Mouse (Mus musculus): ENCODE data around the gene Scaf4.
"Not testable (repeated sequence)": the region's sequence is repeated elsewhere in the genome, so short reads cannot be mapped to it uniquely, and the experiment has no call there.

The Scaf4 gene

GRCm38 (mm10) chr16:90291675-90292074 lies 7.4 kb upstream of the Scaf4 start:
- DNase-seq (ENCODE audit: low read depth, low spot score), result no peak

- DNase-seq (ENCODE audit: low read depth, low spot score), result no peak
Observed at GRCm38 (mm10) chr16:90290962-90291361, 6.7 kb upstream of the Scaf4 start.

GRCm38 (mm10) chr16:90284916-90285315 lies 613 bp upstream of the Scaf4 start:
- no peak for DNase-seq (ENCODE audit: low read depth, low spot score)

GRCm38 (mm10) chr16:90283266-90283904 lies 918 bp downstream of the Scaf4 start:
- no peak for DNase-seq (ENCODE audit: low read depth, low spot score)

GRCm38 (mm10) chr16:90282620-90283265 lies 1.6 kb downstream of the Scaf4 start:
- DNase-seq (ENCODE audit: low read depth, low spot score), result no peak

- DNase-seq (ENCODE audit: low read depth, low spot score), result no peak
Observed at GRCm38 (mm10) chr16:90281406-90281805, 2.9 kb downstream of the Scaf4 start.

- DNase-seq (ENCODE audit: low read depth, low spot score), result no peak
Observed at GRCm38 (mm10) chr16:90280989-90281388, 3.3 kb downstream of the Scaf4 start.

DNA sequence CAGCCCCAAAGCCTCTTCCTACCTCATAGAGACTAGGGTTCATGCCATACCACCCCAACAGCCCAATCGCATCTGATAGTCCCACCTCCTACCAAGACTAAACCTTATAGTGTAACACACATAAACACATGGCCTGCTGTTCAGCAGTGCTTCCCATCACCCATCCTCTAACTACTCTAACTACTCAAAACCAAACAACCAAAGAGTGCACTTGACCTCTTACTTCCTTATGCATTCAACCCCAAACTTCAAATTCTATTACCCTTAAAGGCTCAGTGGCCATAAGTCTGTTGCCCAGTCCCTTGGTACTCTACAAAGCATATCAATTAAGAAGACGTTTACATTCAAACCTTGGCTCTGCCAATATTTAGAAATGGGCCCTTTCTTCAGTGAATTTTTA lies 3.8 kb downstream of the Scaf4 start:
- no peak for DNase-seq (ENCODE audit: low read depth, low spot score)

GRCm38 (mm10) chr16:90279058-90279457 lies 5.2 kb downstream of the Scaf4 start:
- DNase-seq (ENCODE audit: low read depth, low spot score), result no peak

GRCm38 (mm10) chr16:90275521-90275920 lies 8.8 kb downstream of the Scaf4 start:
- no peak for DNase-seq (ENCODE audit: low read depth, low spot score)

GRCm38 (mm10) chr16:90266581-90266980 lies 17.7 kb downstream of the Scaf4 start:
- DNase-seq (ENCODE audit: low read depth, low spot score), result no peak

- DNase-seq (ENCODE audit: low read depth, low spot score), result no peak
Observed at GRCm38 (mm10) chr16:90265106-90265505, 19.2 kb downstream of the Scaf4 start.

DNA sequence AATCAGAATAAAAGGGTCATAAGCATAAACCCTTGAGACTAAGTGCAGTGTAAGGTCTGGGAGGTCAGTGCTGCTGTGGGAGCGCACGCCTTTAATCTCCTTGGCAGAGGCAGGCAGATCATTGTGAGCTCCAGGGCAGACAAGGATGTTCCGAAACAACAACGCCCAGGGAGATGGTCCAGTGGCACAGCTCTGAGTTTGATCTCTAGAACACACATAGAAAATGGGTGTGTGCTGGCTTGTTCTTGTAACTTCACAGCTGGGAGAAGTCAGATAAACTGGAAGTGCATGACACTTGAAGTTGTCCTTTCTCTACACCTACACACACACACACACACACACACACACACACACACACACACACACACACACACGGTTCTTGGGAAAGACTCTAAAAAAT lies 20.3 kb downstream of the Scaf4 start:
- no peak for DNase-seq (ENCODE audit: low read depth, low spot score)

DNA sequence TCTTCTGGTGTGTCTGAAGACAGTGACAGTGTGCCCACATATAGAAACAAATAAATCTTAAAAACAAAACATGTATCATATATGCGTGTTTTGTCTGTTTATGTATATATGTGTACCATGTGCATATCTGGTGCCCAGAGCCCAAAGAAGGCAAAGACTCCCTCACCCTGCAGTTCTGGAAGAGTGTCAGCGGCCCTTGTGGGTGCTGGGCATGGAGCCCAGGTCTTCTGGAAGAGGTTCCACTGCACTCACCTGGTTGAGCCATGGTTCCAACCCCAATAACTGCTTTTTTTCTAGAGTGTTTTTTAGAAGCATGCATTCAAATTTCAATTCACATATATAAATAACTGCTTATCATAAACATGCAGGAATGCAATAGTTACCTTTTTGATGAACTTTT lies 22.5 kb downstream of the Scaf4 start:
- DNase-seq (ENCODE audit: low read depth, low spot score), result no peak

GRCm38 (mm10) chr16:90260097-90260496 lies 24.2 kb downstream of the Scaf4 start:
- no peak for DNase-seq (ENCODE audit: low read depth, low spot score)

DNA sequence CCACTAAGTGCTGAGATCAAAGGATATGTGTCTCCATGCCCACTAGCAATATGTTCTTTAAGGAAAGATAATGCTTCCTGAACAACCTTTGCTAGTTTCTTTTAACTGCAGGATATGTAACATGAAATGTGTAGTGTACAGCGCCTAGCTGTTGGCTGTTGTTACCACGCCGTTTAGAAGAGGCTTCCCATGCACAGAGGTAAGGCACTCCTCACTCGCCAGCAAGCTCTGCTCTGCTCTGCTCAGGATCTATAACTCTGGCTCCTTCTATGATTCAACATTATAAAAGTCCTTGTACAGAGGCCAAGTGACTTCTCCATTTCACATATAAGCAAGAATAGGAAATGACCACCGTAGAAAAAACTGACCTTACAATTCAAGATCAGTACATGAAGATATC lies 24.7 kb downstream of the Scaf4 start:
- DNase-seq (ENCODE audit: low read depth, low spot score), result no peak

GRCm38 (mm10) chr16:90258950-90259349 lies 25.4 kb downstream of the Scaf4 start:
- DNase-seq (ENCODE audit: low read depth, low spot score), result no peak

GRCm38 (mm10) chr16:90252521-90252920 lies 31.8 kb downstream of the Scaf4 start:
- no peak for DNase-seq (ENCODE audit: low read depth, low spot score)

DNA sequence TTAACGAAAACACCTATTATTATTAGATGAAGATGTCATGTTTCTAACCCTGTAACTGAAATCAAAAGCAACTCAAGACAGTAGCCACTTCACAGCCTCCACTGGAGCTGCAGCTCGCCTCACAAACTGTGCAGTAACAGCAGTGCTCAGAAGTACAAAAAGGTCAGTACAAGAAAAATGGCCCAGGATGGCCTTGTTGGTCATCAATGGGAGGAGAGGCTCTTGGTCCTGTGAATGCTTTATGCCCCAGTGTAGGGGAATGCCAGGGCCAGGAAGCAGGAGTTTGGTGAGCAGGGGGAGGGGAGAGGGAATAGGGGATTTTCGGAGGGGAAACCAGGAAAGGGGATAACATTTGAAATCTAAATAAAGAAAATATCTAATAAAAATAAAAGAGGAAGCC lies 33.0 kb downstream of the Scaf4 start:
- not testable (repeated sequence) for DNase-seq (ENCODE audit: low read depth, low spot score)

- DNase-seq (ENCODE audit: low read depth, low spot score), result no peak
Observed at GRCm38 (mm10) chr16:90250099-90250498, 34.2 kb downstream of the Scaf4 start.

- no peak for DNase-seq (ENCODE audit: low read depth, low spot score)
Observed at GRCm38 (mm10) chr16:90242426-90243304, 41.6 kb downstream of the Scaf4 start.

GRCm38 (mm10) chr16:90241875-90242274 lies 42.4 kb downstream of the Scaf4 start:
- no peak for DNase-seq (ENCODE audit: low read depth, low spot score)

Data from retina, adult 2 months (tissue).